Mouse (Mus musculus) megakaryocyte, embryonic 14.5 days (primary cell): Measurements from ENCODE around the gene Mrpl42.

Source experiments
- FLI1 ChIP-seq: IDR thresholded peaks from 2 replicates; pipeline ENCODE4 v1.6.1; 2012; ENCODE audit warnings: low read length, inconsistent platforms, mixed read lengths
- GATA1 ChIP-seq: IDR thresholded peaks from 3 replicates; pipeline ENCODE4 v1.6.1; 2012; ENCODE audit warnings: mixed read lengths, low read length, inconsistent platforms, borderline replicate concordance

GRCm38 (mm10) chr10:95512635-95513034 is 10.9 kb upstream of the Mrpl42 start:
- no peak for TF ChIP-seq GATA1
- no peak for TF ChIP-seq FLI1
